Mouse (Mus musculus): ENCODE results near the gene Slc39a3. TPM values are rescaled to one million over a fixed set of nuclear protein-coding genes. Genes with fewer than 3 reads are reported as not detected.
A peak's percentile ranks its signal among the peaks of the same experiment; 100 is the strongest.

Gene Slc39a3
- polyA plus RNA-seq, 1 experiment from 2014 or later, result 9.6 TPM

DNA sequence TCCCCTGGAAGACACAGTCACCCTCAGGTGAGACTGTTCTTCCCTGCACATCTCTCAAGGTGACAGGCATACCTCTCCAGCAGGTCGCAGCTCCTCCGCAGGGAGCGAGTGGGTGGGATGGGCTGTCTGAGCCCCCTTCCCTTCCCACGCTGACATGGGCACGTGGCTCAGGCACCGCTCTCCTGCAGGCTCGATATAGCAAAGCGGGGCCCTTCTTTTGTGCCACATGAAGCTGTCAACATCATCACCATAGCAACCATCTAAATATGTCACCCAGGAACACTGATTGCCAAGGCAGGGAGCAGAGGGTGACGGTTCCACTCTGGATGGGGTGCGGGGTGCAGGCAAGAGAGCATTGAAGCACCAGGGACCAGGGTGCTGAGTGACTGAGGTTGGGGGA lies 36.1 kb downstream of the Slc39a3 start:
- Histone ChIP-seq H3K4me3 (ENCODE audit: low read length) (no peak overlapping the region), H3K36me3 (ENCODE audit: control insufficient read depth, insufficient read depth) (no peaks in the 10 kb centered on the region), H3K9me3 (replicated peaks; ENCODE audit: control insufficient read depth, low read length) (no peaks in the 10 kb centered on the region), H3K9ac (ENCODE audit: low read length) (no peak overlapping the region), H3K27ac (ENCODE audit: low read length) (no peak overlapping the region), H3K4me2 (ENCODE audit: low read depth, low read length) (no peak overlapping the region), H3K4me1 (ENCODE audit: control insufficient read depth, insufficient read depth, low read length) (peaks cover 9% of the 10 kb centered on the region; the same call in 1 of the 2 replicates), H3K27me3 (ENCODE audit: control insufficient read depth, insufficient read depth, low read length) (peaks cover 17% of the 10 kb centered on the region)
- WGBS, result 42% methylated on average over 10 of the region's 10 CpGs
- ATAC-seq (replicated peaks; ENCODE audit: extremely low read depth, insufficient read depth, low FRiP score), result no peak

DNA sequence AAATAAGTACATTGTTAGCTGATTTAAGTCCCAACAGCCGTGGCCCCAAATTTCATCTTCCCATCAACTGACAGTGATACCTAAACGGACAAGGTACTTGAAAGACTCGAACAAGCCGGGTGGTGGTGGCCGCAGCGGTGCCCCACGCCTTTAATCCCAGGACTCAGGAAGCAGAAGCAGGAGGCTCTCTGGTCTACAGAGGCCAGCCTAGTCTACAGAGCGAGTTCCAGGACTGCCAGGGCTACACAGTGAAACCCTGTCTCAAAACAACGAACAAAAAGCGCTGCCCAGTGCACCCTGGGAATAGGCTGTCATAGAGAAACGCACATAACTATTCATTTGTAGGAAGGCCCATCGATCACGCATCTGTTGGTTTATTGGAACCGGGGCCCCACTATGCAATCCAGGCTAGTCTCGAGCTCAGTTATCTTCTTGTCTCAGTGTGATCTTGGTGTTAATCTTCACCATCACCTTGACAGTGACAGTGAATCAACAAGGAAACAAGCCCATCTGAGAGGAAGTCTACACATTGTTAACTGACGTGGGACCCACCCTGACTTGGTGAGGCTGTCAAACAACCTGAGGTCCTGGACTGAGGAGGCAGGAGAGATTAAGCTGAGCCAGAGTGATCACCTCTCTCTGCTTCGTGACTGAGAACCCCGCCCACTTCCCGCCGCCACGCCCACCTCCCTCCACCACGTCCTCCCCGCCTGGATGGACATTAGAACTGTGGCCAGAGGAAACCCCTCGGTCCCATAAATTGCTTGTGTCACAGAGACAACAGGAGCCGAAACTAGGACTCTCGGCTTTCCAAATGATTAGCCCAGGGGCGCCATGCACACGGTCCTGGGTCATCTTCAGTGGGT lies 36.8 kb downstream of the Slc39a3 start:
- no peak overlapping the region for H3K4me2 ChIP-seq (ENCODE audit: low read depth, low read length)
- no peak overlapping the region for H3K27ac ChIP-seq (ENCODE audit: low read length)
- no peak for ATAC-seq (replicated peaks; ENCODE audit: extremely low read depth, insufficient read depth, low FRiP score)
- H3K9me3 ChIP-seq (replicated peaks; ENCODE audit: control insufficient read depth, low read length), result no peaks in the 10 kb centered on the region
- WGBS, result 47% methylated on average over 28 of the region's 28 CpGs
- peaks cover 9% of the 10 kb centered on the region; the same call in 1 of the 2 replicates for H3K4me1 ChIP-seq (ENCODE audit: control insufficient read depth, insufficient read depth, low read length)
- H3K27me3 ChIP-seq (ENCODE audit: control insufficient read depth, insufficient read depth, low read length), result peaks cover 17% of the 10 kb centered on the region
- no peak overlapping the region for H3K9ac ChIP-seq (ENCODE audit: low read length)
- no peak overlapping the region for H3K4me3 ChIP-seq (ENCODE audit: low read length)
- H3K36me3 ChIP-seq (ENCODE audit: control insufficient read depth, insufficient read depth), result no peaks in the 10 kb centered on the region

DNA sequence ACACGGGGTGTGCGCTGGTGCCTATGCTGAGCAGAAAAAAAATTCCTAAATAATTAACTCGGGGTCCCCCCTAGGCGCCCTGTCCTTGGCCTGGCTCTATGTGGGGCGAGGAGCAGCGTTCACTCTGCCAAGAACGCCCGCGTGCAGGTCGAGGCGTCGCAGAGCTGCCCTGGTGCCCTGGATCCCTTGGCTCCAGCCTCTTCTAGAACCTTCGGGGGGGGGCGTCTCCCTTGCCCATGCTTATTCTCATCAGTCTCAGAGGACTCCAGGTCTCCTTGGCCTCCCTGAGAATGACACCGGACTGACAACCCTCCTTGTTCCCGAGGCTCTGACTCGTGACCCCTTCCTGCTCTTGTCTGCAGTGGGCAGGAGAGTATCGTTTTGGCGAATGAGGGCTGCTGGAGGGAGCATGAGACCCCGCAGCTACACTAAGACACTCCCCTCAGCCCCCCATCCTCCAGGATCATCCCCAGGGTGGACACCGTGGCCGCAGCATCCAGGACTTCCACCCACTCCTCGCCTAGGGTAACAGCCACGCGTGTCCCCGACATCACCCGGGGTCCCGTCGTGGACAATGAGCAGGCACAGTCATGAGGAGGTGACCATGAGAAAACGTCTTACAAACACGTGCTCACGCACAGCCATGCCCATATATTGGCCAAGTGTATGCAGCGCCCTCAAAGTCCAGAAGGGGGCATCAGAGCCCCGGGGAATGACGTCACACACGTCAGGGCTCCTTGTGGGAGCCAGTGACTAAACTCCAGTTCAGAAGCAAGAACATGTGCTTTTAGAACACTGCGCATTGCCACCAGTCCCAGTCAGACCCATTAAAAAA lies 37.6 kb downstream of the Slc39a3 start:
- no peaks in the 10 kb centered on the region for H3K36me3 ChIP-seq (ENCODE audit: control insufficient read depth, insufficient read depth)
- H3K27me3 ChIP-seq (ENCODE audit: control insufficient read depth, insufficient read depth, low read length), result peaks cover 20% of the 10 kb centered on the region
- ATAC-seq (replicated peaks; ENCODE audit: extremely low read depth, insufficient read depth, low FRiP score), result peak; percentile 49; the same call in 1 of the 2 replicates
- no peak overlapping the region for H3K4me2 ChIP-seq (ENCODE audit: low read depth, low read length)
- WGBS, result 24% methylated on average over 37 of the region's 37 CpGs
- no peak overlapping the region for H3K9ac ChIP-seq (ENCODE audit: low read length)
- H3K4me3 ChIP-seq (ENCODE audit: low read length), result no peak overlapping the region
- no peaks in the 10 kb centered on the region for H3K9me3 ChIP-seq (replicated peaks; ENCODE audit: control insufficient read depth, low read length)
- peaks cover 14% of the 10 kb centered on the region for H3K4me1 ChIP-seq (ENCODE audit: control insufficient read depth, insufficient read depth, low read length)
- no peak overlapping the region for H3K27ac ChIP-seq (ENCODE audit: low read length)

DNA sequence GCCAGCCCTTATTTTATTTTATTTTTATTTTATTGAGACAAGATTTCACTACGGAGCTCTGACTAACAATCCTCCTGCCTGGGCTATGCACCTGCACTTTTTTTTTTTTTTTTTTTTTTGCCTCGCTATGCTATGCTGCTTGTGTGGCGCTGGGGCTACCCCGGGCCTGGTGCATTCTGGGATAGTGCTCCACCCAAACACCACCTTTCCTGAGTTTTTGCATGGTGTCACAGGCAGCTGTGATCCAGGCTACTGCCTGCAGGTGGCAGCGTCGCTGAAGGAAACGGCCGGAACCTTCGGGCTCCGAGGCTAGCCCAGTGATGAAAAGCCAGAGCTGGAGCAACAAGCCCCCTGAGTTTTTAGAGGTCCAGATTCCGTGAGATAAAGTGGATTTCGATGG lies 38.4 kb downstream of the Slc39a3 start:
- no peak overlapping the region for H3K27ac ChIP-seq (ENCODE audit: low read length)
- no peak overlapping the region for H3K4me3 ChIP-seq (ENCODE audit: low read length)
- no peak for ATAC-seq (replicated peaks; ENCODE audit: extremely low read depth, insufficient read depth, low FRiP score)
- H3K4me2 ChIP-seq (ENCODE audit: low read depth, low read length), result no peak overlapping the region
- no peaks in the 10 kb centered on the region for H3K9me3 ChIP-seq (replicated peaks; ENCODE audit: control insufficient read depth, low read length)
- H3K27me3 ChIP-seq (ENCODE audit: control insufficient read depth, insufficient read depth, low read length), result peaks cover 20% of the 10 kb centered on the region
- 11% methylated on average over 12 of the region's 12 CpGs for WGBS
- H3K36me3 ChIP-seq (ENCODE audit: control insufficient read depth, insufficient read depth), result no peaks in the 10 kb centered on the region
- no peak overlapping the region for H3K9ac ChIP-seq (ENCODE audit: low read length)
- peaks cover 17% of the 10 kb centered on the region for H3K4me1 ChIP-seq (ENCODE audit: control insufficient read depth, insufficient read depth, low read length)

DNA sequence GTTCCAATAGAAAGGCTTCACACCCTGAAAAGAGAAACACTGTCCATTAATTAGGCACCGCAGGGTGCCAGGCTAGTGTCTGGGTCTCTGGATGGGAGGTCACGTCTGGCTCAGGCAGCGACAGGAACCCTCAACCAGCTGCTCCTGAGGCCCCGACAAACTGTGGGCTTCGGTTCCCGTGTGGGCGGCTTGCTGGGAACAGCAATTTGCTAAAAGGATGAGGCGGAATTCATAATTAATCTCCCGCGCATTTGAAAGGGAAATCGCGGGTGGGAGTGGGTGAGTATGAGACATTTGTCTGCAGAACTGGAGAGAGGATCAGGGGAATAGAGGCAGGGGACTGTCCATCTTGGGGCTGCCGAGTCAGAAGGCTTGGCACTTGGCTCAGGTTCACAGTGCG lies 39.2 kb downstream of the Slc39a3 start:
- Histone ChIP-seq H3K9ac (ENCODE audit: low read length) (no peak overlapping the region), H3K9me3 (replicated peaks; ENCODE audit: control insufficient read depth, low read length) (no peaks in the 10 kb centered on the region), H3K4me3 (ENCODE audit: low read length) (no peak overlapping the region), H3K4me1 (ENCODE audit: control insufficient read depth, insufficient read depth, low read length) (peaks cover 17% of the 10 kb centered on the region), H3K36me3 (ENCODE audit: control insufficient read depth, insufficient read depth) (no peaks in the 10 kb centered on the region), H3K27ac (ENCODE audit: low read length) (no peak overlapping the region), H3K27me3 (ENCODE audit: control insufficient read depth, insufficient read depth, low read length) (peaks cover 20% of the 10 kb centered on the region), H3K4me2 (ENCODE audit: low read depth, low read length) (no peak overlapping the region)
- no peak for ATAC-seq (replicated peaks; ENCODE audit: extremely low read depth, insufficient read depth, low FRiP score)
- 34% methylated on average over 14 of the region's 14 CpGs for WGBS

DNA sequence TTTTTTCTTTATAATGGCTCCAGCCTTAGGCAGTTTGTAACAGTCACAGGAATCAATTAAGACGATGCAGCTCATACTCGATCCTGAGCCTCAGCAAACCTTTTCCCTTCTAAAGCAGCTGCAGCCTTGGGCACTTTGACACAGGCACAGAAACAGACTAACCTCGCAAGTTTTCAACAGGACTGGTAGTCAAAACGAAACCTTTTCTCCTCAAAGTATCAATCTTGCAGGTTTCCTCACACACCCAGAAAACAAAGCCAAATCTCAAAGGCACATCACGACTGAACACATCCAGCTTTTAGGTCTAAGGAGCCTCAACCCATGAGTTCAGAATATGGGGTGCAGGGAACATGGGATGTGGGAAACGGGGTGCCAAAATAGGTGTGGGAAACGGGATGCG lies 39.9 kb downstream of the Slc39a3 start:
- no peak for ATAC-seq (replicated peaks; ENCODE audit: extremely low read depth, insufficient read depth, low FRiP score)
- Histone ChIP-seq H3K4me2 (ENCODE audit: low read depth, low read length) (no peak overlapping the region), H3K4me3 (ENCODE audit: low read length) (no peak overlapping the region), H3K9ac (ENCODE audit: low read length) (no peak overlapping the region), H3K36me3 (ENCODE audit: control insufficient read depth, insufficient read depth) (no peaks in the 10 kb centered on the region), H3K4me1 (ENCODE audit: control insufficient read depth, insufficient read depth, low read length) (peaks cover 17% of the 10 kb centered on the region), H3K9me3 (replicated peaks; ENCODE audit: control insufficient read depth, low read length) (no peaks in the 10 kb centered on the region), H3K27me3 (ENCODE audit: control insufficient read depth, insufficient read depth, low read length) (peaks cover 23% of the 10 kb centered on the region), H3K27ac (ENCODE audit: low read length) (no peak overlapping the region)
- WGBS, result 76% methylated on average over 8 of the region's 8 CpGs

DNA sequence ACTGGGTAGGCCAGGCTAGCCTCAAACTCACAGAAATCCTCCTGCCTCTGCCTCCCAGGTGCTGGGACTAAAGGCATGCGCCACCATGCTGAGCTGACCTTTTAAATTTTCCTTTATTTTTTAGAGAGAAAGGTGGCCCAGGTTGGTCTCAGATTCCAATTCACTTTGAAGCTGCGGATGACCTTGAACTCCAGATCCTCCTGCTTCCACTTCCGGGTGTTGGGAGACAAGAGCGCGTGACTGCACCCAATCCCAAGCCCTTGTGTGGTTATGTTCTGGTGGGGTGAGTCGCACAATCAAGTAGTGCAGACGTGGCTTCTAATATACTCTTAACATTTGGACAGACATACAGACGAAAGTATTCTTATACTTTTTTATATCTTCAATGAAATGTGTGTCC lies 40.7 kb downstream of the Slc39a3 start:
- Histone ChIP-seq H3K4me2 (ENCODE audit: low read depth, low read length) (no peak overlapping the region), H3K4me1 (ENCODE audit: control insufficient read depth, insufficient read depth, low read length) (peaks cover 17% of the 10 kb centered on the region), H3K4me3 (ENCODE audit: low read length) (no peak overlapping the region), H3K9me3 (replicated peaks; ENCODE audit: control insufficient read depth, low read length) (no peaks in the 10 kb centered on the region), H3K9ac (ENCODE audit: low read length) (no peak overlapping the region), H3K36me3 (ENCODE audit: control insufficient read depth, insufficient read depth) (no peaks in the 10 kb centered on the region), H3K27me3 (ENCODE audit: control insufficient read depth, insufficient read depth, low read length) (peaks cover 23% of the 10 kb centered on the region), H3K27ac (ENCODE audit: low read length) (no peak overlapping the region)
- 90% methylated on average over 8 of the region's 8 CpGs for whole genome bisulfite sequencing
- no peak for ATAC-seq (replicated peaks; ENCODE audit: extremely low read depth, insufficient read depth, low FRiP score)

DNA sequence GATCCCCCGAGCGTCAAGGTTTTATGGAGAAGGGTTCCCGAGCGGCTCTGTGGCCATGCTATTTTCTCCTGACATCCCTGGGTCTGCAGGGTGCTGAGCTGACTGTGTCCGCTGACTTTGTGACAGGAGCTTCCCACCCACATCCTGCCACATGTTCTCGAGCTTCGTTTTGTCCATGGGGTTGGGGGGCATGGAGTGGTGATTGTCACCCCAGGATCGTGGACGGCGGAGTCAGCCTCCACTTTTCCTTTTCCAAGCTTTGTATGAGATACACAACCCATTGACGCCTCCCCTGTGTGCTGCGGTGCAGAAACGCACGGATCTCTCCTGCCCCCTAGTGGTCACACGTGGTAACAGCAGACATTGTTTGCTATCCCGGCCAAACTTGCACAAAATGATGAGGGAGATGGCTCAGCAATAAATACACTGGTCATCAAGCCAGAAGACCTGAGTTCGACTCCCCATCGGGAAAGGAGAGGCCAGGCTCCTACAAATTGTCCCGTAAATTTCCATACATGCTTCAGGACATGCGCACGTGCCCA lies 42.1 kb downstream of the Slc39a3 start:
- Histone ChIP-seq H3K36me3 (ENCODE audit: control insufficient read depth, insufficient read depth) (no peaks in the 10 kb centered on the region), H3K4me3 (ENCODE audit: low read length) (no peak overlapping the region), H3K27me3 (ENCODE audit: control insufficient read depth, insufficient read depth, low read length) (peaks cover 23% of the 10 kb centered on the region), H3K9me3 (replicated peaks; ENCODE audit: control insufficient read depth, low read length) (0 out of 2 replicates have a peak, but pooled peaks cover 2% of the 10 kb centered on the region), H3K27ac (ENCODE audit: low read length) (no peak overlapping the region), H3K4me2 (ENCODE audit: low read depth, low read length) (peak overlapping the region; percentile 55), H3K9ac (ENCODE audit: low read length) (no peak overlapping the region), H3K4me1 (ENCODE audit: control insufficient read depth, insufficient read depth, low read length) (peaks cover 14% of the 10 kb centered on the region)
- 0 out of 2 replicates have a peak, but pooled peaks have one; percentile 33 for ATAC-seq (replicated peaks; ENCODE audit: extremely low read depth, insufficient read depth, low FRiP score)
- WGBS, result 13% methylated on average over 21 of the region's 21 CpGs
